In the genomic region with DNA sequence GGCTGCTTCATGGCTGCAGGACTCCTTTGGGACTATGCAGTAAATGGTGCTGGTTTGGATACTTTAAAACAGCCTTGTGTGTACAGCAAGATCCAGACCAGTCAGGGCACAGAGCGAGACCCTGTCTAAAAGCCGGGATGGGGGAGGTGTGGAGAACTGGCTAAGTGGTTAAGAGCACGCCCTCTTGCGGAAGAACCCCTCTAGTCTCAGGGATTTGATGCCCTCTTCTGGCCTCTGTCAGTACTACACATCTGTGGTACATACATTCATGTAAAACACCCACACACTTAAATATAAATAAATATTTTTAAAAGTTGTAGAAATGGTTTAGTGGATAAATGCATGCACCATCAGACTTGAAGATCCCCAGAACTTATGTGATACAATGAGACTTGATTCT, we compare ENCODE assay signal across 13 mouse cellular contexts. TPM values are rescaled to one million over a fixed set of nuclear protein-coding genes. Genes with fewer than 3 reads are reported as not detected.
A peak's percentile ranks its signal among the peaks of the same experiment; 100 is the strongest.
DNase-seq lines count a peak whose midpoint lies in the region; ATAC-seq and TF ChIP-seq lines count a peak whose summit lies in the region.
"Had no signal": no experiment of that assay in that cellular context is flagged by ENCODE, and none has a peak within 500 bp of the region (broad histone marks: within the 10 kb centered on the region; RNA-seq: fewer than 3 reads in every experiment).

No protein-coding gene starts in this region.

- peak; percentile 61 for TF ChIP-seq CTCF in intestine, postnatal 0 days (IDR thresholded peaks at IDR 0.05; ENCODE audit: low read depth)

- no peaks in the 10 kb centered on the region for H3K4me1 ChIP-seq in intestine, postnatal 0 days (replicated peaks; ENCODE audit: control insufficient read depth, insufficient read depth, low read length)
- no peaks in the 10 kb centered on the region for H3K4me1 ChIP-seq in intestine, embryonic 15.5 days (replicated peaks)
- H3K4me1 ChIP-seq: embryonic facial prominence, embryonic 13.5 days; heart, embryonic 15.5 days; neural tube, embryonic 12.5 days; stomach, embryonic 15.5 days had no signal

- no peak overlapping the region for H3K4me3 ChIP-seq in intestine, postnatal 0 days (ENCODE audit: low read depth, low read length)
- no peak overlapping the region for H3K4me3 ChIP-seq in intestine, embryonic 15.5 days (replicated peaks)
- H3K4me3 ChIP-seq: embryonic facial prominence, embryonic 13.5 days; heart, embryonic 15.5 days; limb, embryonic 12.5 days; neural tube, embryonic 12.5 days; stomach, embryonic 15.5 days had no signal

- H3K9me3 ChIP-seq in intestine, postnatal 0 days (ENCODE audit: control insufficient read depth) = no peaks in the 10 kb centered on the region
- H3K9me3 ChIP-seq in intestine, embryonic 15.5 days = no peaks in the 10 kb centered on the region
- H3K9me3 ChIP-seq: embryonic facial prominence, embryonic 13.5 days; heart, embryonic 15.5 days; neural tube, embryonic 12.5 days; stomach, embryonic 15.5 days had no signal

- peaks cover 13% of the 10 kb centered on the region; the same call in 1 of the 2 replicates for H3K27me3 ChIP-seq in intestine, postnatal 0 days (replicated peaks; ENCODE audit: control insufficient read depth, insufficient read depth, low read length)
- peaks cover 14% of the 10 kb centered on the region for H3K27me3 ChIP-seq in intestine, embryonic 15.5 days (replicated peaks)

- H3K27ac ChIP-seq in intestine, postnatal 0 days (ENCODE audit: low read depth, low read length) = no peak overlapping the region
- H3K27ac ChIP-seq in intestine, embryonic 15.5 days = no peak overlapping the region
- H3K27ac ChIP-seq: embryonic facial prominence, embryonic 13.5 days; heart, embryonic 15.5 days; limb, embryonic 12.5 days; neural tube, embryonic 12.5 days; stomach, embryonic 15.5 days had no signal

- ATAC-seq in intestine, postnatal 0 days = no peak
- no peak for ATAC-seq in intestine, embryonic 15.5 days

- no peak overlapping the region for H3K4me2 ChIP-seq in intestine, postnatal 0 days (replicated peaks; ENCODE audit: low read depth)
- no peak overlapping the region for H3K4me2 ChIP-seq in intestine, embryonic 15.5 days (replicated peaks)
- H3K4me2 ChIP-seq: embryonic facial prominence, embryonic 13.5 days; heart, embryonic 15.5 days; limb, embryonic 12.5 days; neural tube, embryonic 12.5 days; stomach, embryonic 15.5 days had no signal

- 58% methylated on average over 4 of the region's 4 CpGs for WGBS in intestine, postnatal 0 days
- 63% methylated on average over 4 of the region's 4 CpGs for WGBS in intestine, embryonic 15.5 days

- peak; percentile 52 for DNase-seq in thymus, postnatal 0 days (ENCODE audit: low spot score)
- DNase-seq in thymus, postnatal 36 days = no peak
- DNase-seq in forelimb bud, embryonic 11.5 days (ENCODE audit: low read depth, low spot score) = peak; percentile 46
- no peak for DNase-seq in right cerebral cortex, postnatal 10 days (ENCODE audit: low spot score in 2 of 2)
- DNase-seq in frontal cortex, postnatal 36 days (ENCODE audit: low spot score in 2 of 2) = no peak
- DNase-seq in cerebellum, adult 9-10 months = no peak

- no peak overlapping the region for H3K9ac ChIP-seq in intestine, postnatal 0 days (ENCODE audit: low read depth, low read length)
- H3K9ac ChIP-seq in intestine, embryonic 15.5 days = no peak overlapping the region
- H3K9ac ChIP-seq: embryonic facial prominence, embryonic 13.5 days; heart, embryonic 15.5 days; limb, embryonic 12.5 days; neural tube, embryonic 12.5 days; stomach, embryonic 15.5 days had no signal

- H3K36me3 ChIP-seq in intestine, postnatal 0 days (ENCODE audit: control insufficient read depth, insufficient read depth) = no peaks in the 10 kb centered on the region
- no peaks in the 10 kb centered on the region for H3K36me3 ChIP-seq in intestine, embryonic 15.5 days
- H3K36me3 ChIP-seq: embryonic facial prominence, embryonic 13.5 days; heart, embryonic 15.5 days; limb, embryonic 12.5 days; neural tube, embryonic 12.5 days; stomach, embryonic 15.5 days had no signal

RNA-seq across cellular contexts. Expression of gene Npas1, which starts 11.0 kb away (rescaled TPM):
- 0.22 and 0.27 TPM in 2 replicates for polyA plus RNA-seq in intestine, postnatal 0 days (2015; fragmentation: Nextera tagmentation; extraction: Ambion mirVana)
- 0.25 and 0.38 TPM in 2 replicates for polyA plus RNA-seq in intestine, embryonic 15.5 days (2015; fragmentation: Nextera tagmentation; extraction: Ambion mirVana)
- polyA plus RNA-seq in thymus, postnatal 0 days (2015; fragmentation: Nextera tagmentation; extraction: Ambion mirVana) = 0.31 and 0.52 TPM in 2 replicates

RNA-seq across cellular contexts. Expression of gene Tmem160, which starts 14.0 kb away (rescaled TPM):
- 124 and 132 TPM in 2 replicates for polyA plus RNA-seq in intestine, postnatal 0 days (2015; fragmentation: Nextera tagmentation; extraction: Ambion mirVana)
- polyA plus RNA-seq in intestine, embryonic 15.5 days (2015; fragmentation: Nextera tagmentation; extraction: Ambion mirVana) = 48.9 and 54.8 TPM in 2 replicates
- 148 and 149 TPM in 2 replicates for polyA plus RNA-seq in thymus, postnatal 0 days (2015; fragmentation: Nextera tagmentation; extraction: Ambion mirVana)

Comparison
In these comparisons a context has a peak if more than half of its experiments do, and no peak if none do; other contexts are left out.
1. DNase-seq: peak in thymus, postnatal 0 days (single experiment) and forelimb bud, embryonic 11.5 days (single experiment); none in thymus, postnatal 36 days (0 of 2), right cerebral cortex, postnatal 10 days (0 of 2), frontal cortex, postnatal 36 days (0 of 2) and cerebellum, adult 9-10 months (single experiment).